8 mouse cellular contexts compared by ENCODE assay signal in the genomic region with DNA sequence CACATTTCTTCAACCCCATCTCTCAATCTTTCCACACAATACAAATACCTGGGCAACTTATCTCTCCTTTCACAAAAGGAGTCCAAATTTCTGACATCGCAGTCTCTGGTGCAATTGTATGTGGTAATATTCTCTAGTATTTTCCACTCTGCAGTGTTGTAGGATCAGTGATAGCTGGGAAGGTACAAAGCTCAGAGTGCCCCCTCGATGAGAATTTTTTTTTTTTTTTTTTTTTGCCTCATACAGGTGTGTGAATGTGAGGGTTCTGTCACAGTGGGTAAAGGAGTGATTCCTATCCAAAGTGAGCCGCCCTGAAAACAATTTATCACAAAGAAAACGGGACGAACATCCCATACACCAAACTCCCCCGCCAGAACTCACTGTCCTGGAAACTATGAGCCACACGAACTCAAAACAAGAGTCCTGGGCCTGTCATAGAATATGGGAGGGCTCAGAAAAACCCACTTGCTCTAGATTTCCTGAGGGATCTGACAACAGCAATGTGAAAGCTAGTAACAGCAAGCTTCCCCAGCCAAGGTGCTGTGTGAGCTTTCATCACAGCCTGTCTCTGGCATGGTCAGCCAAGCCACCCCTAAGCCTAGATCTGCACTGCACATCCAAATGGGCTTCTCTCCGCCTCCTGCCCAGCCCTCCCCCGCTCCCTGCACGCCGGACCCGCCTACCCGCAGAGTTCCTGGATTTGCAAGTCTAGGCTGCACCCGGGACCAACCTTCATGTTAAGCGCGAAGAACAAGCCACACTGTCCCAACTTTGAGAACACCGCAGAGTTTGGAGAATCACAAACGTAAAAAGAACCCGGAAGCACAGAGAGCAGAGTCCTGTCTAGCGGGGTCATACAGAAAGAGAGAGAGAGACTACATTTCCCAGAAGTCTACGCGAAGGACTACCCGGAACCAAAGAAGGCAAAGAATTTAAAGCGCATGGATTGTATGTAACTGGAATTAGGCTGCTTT. TPM values are rescaled to one million over a fixed set of nuclear protein-coding genes. Genes with fewer than 3 reads are reported as not detected.
DNase-seq lines count a peak whose midpoint lies in the region; ATAC-seq and TF ChIP-seq lines count a peak whose summit lies in the region.

A gene (minus strand): TSS at position 896 of the 974 bp plus-strand sequence.

- ATAC-seq in erythroblast, adult 5-6 weeks (replicated peaks; ENCODE audit: low FRiP score, poor library complexity, severe bottlenecking), result peak; percentile 64
- ATAC-seq in kidney, embryonic 15.5 days (replicated peaks; ENCODE audit: low FRiP score), result peak; percentile 98
- peak; percentile 86 for ATAC-seq in limb, embryonic 15.5 days (ENCODE audit: insufficient number of reproducible peaks, low FRiP score, low TSS enrichment, low read depth)
- ATAC-seq in midbrain, postnatal 0 days (ENCODE audit: low FRiP score), result peak; percentile 92

- H3K36me3 ChIP-seq in C2C12 (ENCODE audit: control insufficient read depth, insufficient read depth), result no peaks in the 10 kb centered on the region
- peaks cover 11% of the 10 kb centered on the region for H3K36me3 ChIP-seq in heart, embryonic 10.5 days
- peaks cover 10% of the 10 kb centered on the region for H3K36me3 ChIP-seq in kidney, embryonic 15.5 days
- H3K36me3 ChIP-seq in limb, embryonic 15.5 days, result peaks cover 9% of the 10 kb centered on the region
- H3K36me3 ChIP-seq in midbrain, postnatal 0 days (ENCODE audit: insufficient read depth, low read length), result no peaks in the 10 kb centered on the region

- peak within 1 kb of the TSS; percentile 28 for H3K4me3 ChIP-seq in C2C12 (ENCODE audit: insufficient read depth, poor library complexity, severe bottlenecking)
- peak within 1 kb of the TSS; percentile 73 for H3K4me3 ChIP-seq in heart, embryonic 10.5 days
- peak within 1 kb of the TSS; percentile 75 for H3K4me3 ChIP-seq in kidney, embryonic 15.5 days (replicated peaks)
- peak within 1 kb of the TSS; percentile 59 for H3K4me3 ChIP-seq in limb, embryonic 15.5 days
- peak within 1 kb of the TSS; percentile 48 for H3K4me3 ChIP-seq in midbrain, postnatal 0 days (ENCODE audit: low read depth, low read length)

- H3ac ChIP-seq in C2C12 (ENCODE audit: control insufficient read depth, insufficient read length, low read depth), result peak within 1 kb of the TSS; percentile 21

- peak within 1 kb of the TSS; percentile 54 for H3K9ac ChIP-seq in kidney, embryonic 15.5 days
- peak within 1 kb of the TSS; percentile 35 for H3K9ac ChIP-seq in limb, embryonic 15.5 days
- H3K9ac ChIP-seq in midbrain, postnatal 0 days (replicated peaks; ENCODE audit: low read length, poor library complexity, severe bottlenecking), result peak within 1 kb of the TSS; percentile 44

- H3K4me1 ChIP-seq in heart, embryonic 10.5 days, result no peaks in the 10 kb centered on the region
- peaks cover 8% of the 10 kb centered on the region for H3K4me1 ChIP-seq in kidney, embryonic 15.5 days
- H3K4me1 ChIP-seq in limb, embryonic 15.5 days, result peaks cover 4% of the 10 kb centered on the region; the same call in 1 of the 2 replicates
- no peaks in the 10 kb centered on the region; the same call in 1 of the 2 replicates for H3K4me1 ChIP-seq in midbrain, postnatal 0 days (ENCODE audit: insufficient read depth, low read length)

- TF ChIP-seq CTCF in C2C12 (IDR thresholded peaks at IDR 0.05; ENCODE audit: control insufficient read depth, insufficient read depth, insufficient read length), result no peak
- TF ChIP-seq CTCF in midbrain, postnatal 0 days (IDR thresholded peaks at IDR 0.05), result no peak

- WGBS in heart, embryonic 10.5 days, result 7% methylated on average over 24 of the region's 24 CpGs
- 6% methylated on average over 24 of the region's 24 CpGs for WGBS in kidney, embryonic 15.5 days
- 7% methylated on average over 24 of the region's 24 CpGs for WGBS in limb, embryonic 15.5 days
- 6% methylated on average over 24 of the region's 24 CpGs for WGBS in midbrain, postnatal 0 days

- peak; percentile 91 for DNase-seq in brain, adult 2 months (ENCODE audit: low read depth, low spot score)
- peak; percentile 87 for DNase-seq in heart, embryonic 10.5 days (ENCODE audit: low spot score)
- peak; percentile 80 for DNase-seq in midbrain, postnatal 0 days (ENCODE audit: low spot score)
- peak; percentile 14 to 20 for DNase-seq in spleen, postnatal 14 days (ENCODE audit: low spot score in 2 of 2)

- no peaks in the 10 kb centered on the region for H3K27me3 ChIP-seq in C2C12 (ENCODE audit: control insufficient read depth, insufficient read depth, insufficient read length)
- no peaks in the 10 kb centered on the region for H3K27me3 ChIP-seq in heart, embryonic 10.5 days (ENCODE audit: insufficient read depth, poor library complexity, severe bottlenecking)
- H3K27me3 ChIP-seq in kidney, embryonic 15.5 days, result no peaks in the 10 kb centered on the region
- no peaks in the 10 kb centered on the region for H3K27me3 ChIP-seq in limb, embryonic 15.5 days
- H3K27me3 ChIP-seq in midbrain, postnatal 0 days (ENCODE audit: insufficient read depth, low read length), result no peaks in the 10 kb centered on the region

- no peaks in the 10 kb centered on the region for H3K79me2 ChIP-seq in C2C12 (ENCODE audit: control insufficient read depth, insufficient read depth)

- no peaks in the 10 kb centered on the region for H3K79me3 ChIP-seq in C2C12 (ENCODE audit: low read depth)

- H3K9me3 ChIP-seq in heart, embryonic 10.5 days, result no peaks in the 10 kb centered on the region
- no peaks in the 10 kb centered on the region for H3K9me3 ChIP-seq in kidney, embryonic 15.5 days (replicated peaks)
- no peaks in the 10 kb centered on the region for H3K9me3 ChIP-seq in limb, embryonic 15.5 days
- no peaks in the 10 kb centered on the region for H3K9me3 ChIP-seq in midbrain, postnatal 0 days (ENCODE audit: low read length)

- peak within 1 kb of the TSS; percentile 88 for H3K27ac ChIP-seq in heart, embryonic 10.5 days
- H3K27ac ChIP-seq in kidney, embryonic 15.5 days, result peak within 1 kb of the TSS; percentile 91
- H3K27ac ChIP-seq in limb, embryonic 15.5 days, result peak within 1 kb of the TSS; percentile 84
- H3K27ac ChIP-seq in midbrain, postnatal 0 days (ENCODE audit: low read depth, low read length), result peak within 1 kb of the TSS; percentile 68

- peak within 1 kb of the TSS; percentile 69 for H3K4me2 ChIP-seq in kidney, embryonic 15.5 days
- H3K4me2 ChIP-seq in limb, embryonic 15.5 days, result peak within 1 kb of the TSS; percentile 54
- peak within 1 kb of the TSS; percentile 56 for H3K4me2 ChIP-seq in midbrain, postnatal 0 days (ENCODE audit: low read depth, low read length, poor library complexity, severe bottlenecking)

TF ChIP-seq in C2C12, 6 proteins besides CTCF, POLR2A, EP300 and RAD21:
- no peak for TF ChIP-seq MYOD1 (IDR thresholded peaks at IDR 0.05; ENCODE audit: control insufficient read depth, insufficient read length, low read depth)
- TF ChIP-seq CEBPB (IDR thresholded peaks at IDR 0.05; ENCODE audit: low read depth), result no peak
- TF ChIP-seq FOSL1 (IDR thresholded peaks at IDR 0.05; ENCODE audit: insufficient read depth, low read length, poor library complexity, severe bottlenecking), result no peak
- TF ChIP-seq USF1 (IDR thresholded peaks at IDR 0.05; ENCODE audit: low read depth), result no peak
- no peak for TF ChIP-seq MYOG (IDR thresholded peaks at IDR 0.05; ENCODE audit: control insufficient read depth, extremely low read depth, insufficient read length)
- TF ChIP-seq MAX (IDR thresholded peaks at IDR 0.05), result no peak

RNA-seq across cellular contexts. Expression of the gene that starts here (rescaled TPM):
- 0.51 TPM for polyA plus RNA-seq in C2C12 (2012; fragmentation: generic; extraction: Trizol)
- total RNA-seq in erythroblast, adult 5-6 weeks (2015; ENCODE audit: low replicate concordance), result 1.7 and 4.4 TPM in 2 replicates
- 0.09 and 2.5 TPM in 2 replicates for total RNA-seq in erythroblast, adult 5-6 weeks (2017; ENCODE audit: low replicate concordance)
- 2.7 and 3.4 TPM in 2 replicates for polyA plus RNA-seq in heart, embryonic 10.5 days (2016; fragmentation: Nextera tagmentation; extraction: Ambion mirVana)
- polyA plus RNA-seq in kidney, embryonic 15.5 days (2015; fragmentation: Nextera tagmentation; extraction: Ambion mirVana), result 4.8 and 6.4 TPM in 2 replicates
- 5.4 and 6.7 TPM in 2 replicates for polyA plus RNA-seq in limb, embryonic 15.5 days (2015; fragmentation: Nextera tagmentation; extraction: Ambion mirVana)
- 5.4 and 6.1 TPM in 2 replicates for total RNA-seq in midbrain, postnatal 0 days (2014; rRNA removed)
- 3.6 and 4.0 TPM in 2 replicates for polyA plus RNA-seq in midbrain, postnatal 0 days (2015; fragmentation: Nextera tagmentation; extraction: Ambion mirVana)

Comparison
In these comparisons a context has a peak if more than half of its experiments do, and no peak if none do; other contexts are left out.
1. Peak in every context shown above with its lines: DNase-seq, ATAC-seq, H3K4me3 ChIP-seq and H3K27ac ChIP-seq.
2. DNase-seq: peak in every context shown above with its lines; median percentile 91 in brain, adult 2 months; 87 in heart, embryonic 10.5 days; 80 in midbrain, postnatal 0 days; 17 in spleen, postnatal 14 days.